Mouse (Mus musculus) embryonic facial prominence, embryonic 10.5 days (tissue): ENCODE data around the gene Hoxb9. TPM values are rescaled to one million over a fixed set of nuclear protein-coding genes. Genes with fewer than 3 reads are reported as not detected.

Experiments
- DNase-seq: peaks from one replicate; pipeline ENCODE4 v3.0.0-alpha.2; 2017; ENCODE audit warnings: low spot score
- H3K27ac ChIP-seq: fragments of 300-500 bp; sonication (generic); replicated peaks from 2 replicates; pipeline ENCODE4 v1.5.1; 2016; ENCODE audit warnings: mild to moderate bottlenecking
- H3K27me3 ChIP-seq: fragments of 300-500 bp; sonication (generic); replicated peaks from 2 replicates; pipeline ENCODE4 v1.6.1; 2016; ENCODE audit warnings: low read depth, mild to moderate bottlenecking; ENCODE audit not compliant: poor library complexity, severe bottlenecking
- H3K36me3 ChIP-seq: fragments of 300-500 bp; sonication (generic); replicated peaks from 2 replicates; pipeline ENCODE4 v1.6.1; 2016; ENCODE audit warnings: mild to moderate bottlenecking, moderate library complexity
- H3K4me1 ChIP-seq: fragments of 300-500 bp; sonication (generic); 2 replicates; pipeline ENCODE4 v1.6.1; 2016
- H3K4me3 ChIP-seq: fragments of 300-500 bp; sonication (generic); 2 replicates; pipeline ENCODE4 v1.5.1; 2016; ENCODE audit warnings: mild to moderate bottlenecking, moderate library complexity
- H3K9me3 ChIP-seq: fragments of 300-500 bp; sonication (generic); 2 replicates; pipeline ENCODE4 v1.6.1; 2016; ENCODE audit warnings: mild to moderate bottlenecking
- WGBS: fragments of 180-500 bp; shearing (Covaris S2); methylation state at CpG from one replicate; pipeline ENCODE4 v1.1.7; 2016; 5-methylcytosine and 5-hydroxymethylcytosine counted together
- polyA plus RNA-seq: library from polyadenylated mRNA; unstranded; fragments of >200 nt; fragmentation: Nextera tagmentation; extraction: Ambion mirVana; gene quantifications from 2 replicates; pipeline ENCODE4 v1.2.1, GENCODE M21; 2016

Hoxb9 gene
- not detected in 2 replicates for polyA plus RNA-seq

DNA sequence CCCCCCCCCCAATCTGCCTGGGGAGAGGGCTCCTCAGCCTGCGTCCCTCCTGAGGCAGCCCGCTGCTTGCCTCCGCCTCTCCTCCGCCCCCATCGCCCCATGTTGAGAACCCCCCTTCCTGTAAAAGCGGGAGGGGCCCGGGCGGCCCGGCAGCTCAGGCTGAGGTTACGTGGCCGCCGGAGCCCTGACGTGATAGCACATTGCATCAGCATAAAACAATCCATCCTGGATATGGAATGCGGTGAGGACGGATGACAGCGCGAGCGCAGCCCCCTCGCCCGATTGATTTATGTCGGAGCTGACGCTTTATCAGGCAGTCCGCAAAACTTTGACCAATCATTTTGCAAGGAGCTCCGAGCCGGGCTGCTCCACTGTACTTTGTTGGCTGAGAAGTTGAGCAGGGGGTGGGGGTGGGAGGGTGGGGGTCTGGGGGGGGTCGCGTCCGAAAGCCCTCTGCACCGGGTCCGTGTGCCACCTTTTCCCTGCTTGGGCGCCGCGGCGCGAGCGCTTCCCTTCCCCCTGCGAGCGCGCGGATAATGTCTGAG lies at the start of gene Hoxb9:
Gene Hoxb9, plus strand, starts transcription at position 462 of the 545 bp plus-strand sequence.
- H3K27ac ChIP-seq, result no peak within 1 kb of the TSS
- no peak for DNase-seq
- WGBS, result under 1% methylated on average over 40 of the region's 40 CpGs

DNA sequence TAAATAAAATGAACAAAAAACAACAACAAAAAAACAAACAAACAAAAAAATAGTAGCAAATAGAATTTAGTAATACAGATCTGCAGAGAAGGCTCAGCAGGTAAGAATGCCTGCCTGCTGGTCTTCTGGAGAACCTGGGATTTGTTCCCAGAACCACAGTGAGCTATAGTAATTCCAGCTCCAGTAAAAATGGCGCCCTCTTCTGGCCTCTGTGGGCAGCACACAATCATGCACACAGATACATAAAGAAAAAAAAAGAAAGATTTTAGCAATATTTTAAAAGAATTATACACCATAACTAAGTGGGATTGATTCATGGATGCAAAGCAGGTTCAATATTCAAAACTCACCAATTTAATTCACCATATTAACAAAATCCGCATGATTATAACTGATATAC lies 47.4 kb upstream of the Hoxb9 start:
- no peak for DNase-seq
- Histone ChIP-seq H3K27ac (no peak overlapping the region), H3K4me1 (no peaks in the 10 kb centered on the region), H3K36me3 (no peaks in the 10 kb centered on the region), H3K27me3 (peaks cover 17% of the 10 kb centered on the region; the same call in 1 of the 2 replicates), H3K4me3 (no peak overlapping the region), H3K9me3 (no peaks in the 10 kb centered on the region)
- WGBS, result 33% methylated on average over 2 of the region's 2 CpGs

More for the DNA sequence above, at the start of gene Hoxb9:
- Histone ChIP-seq H3K4me3 (peak within 1 kb of the TSS; percentile 6; the same call in 1 of the 2 replicates), H3K9me3 (no peaks in the 10 kb centered on the region), H3K4me1 (peaks cover 11% of the 10 kb centered on the region), H3K27me3 (peaks cover 100% of the 10 kb centered on the region), H3K36me3 (no peaks in the 10 kb centered on the region)

DNA sequence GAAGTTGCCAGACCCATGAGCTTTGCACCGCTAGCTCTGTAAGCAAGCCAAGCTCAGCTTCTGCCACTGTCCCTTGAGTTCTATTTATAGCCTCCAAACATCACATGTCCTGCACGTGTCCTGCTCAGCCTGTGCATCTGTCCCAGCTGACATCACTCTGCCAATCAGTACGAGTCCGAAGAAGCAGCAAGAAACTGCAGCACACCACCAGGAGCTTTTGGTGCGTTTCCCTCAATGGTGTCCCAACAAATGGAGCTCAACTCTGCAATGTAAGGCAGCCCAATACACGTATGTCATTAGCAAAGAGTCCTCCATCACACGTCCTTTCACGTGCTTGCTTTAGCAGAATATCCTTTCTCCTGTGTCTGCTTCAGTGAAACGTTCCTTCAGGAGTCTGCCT lies 43.6 kb upstream of the Hoxb9 start:
- no peak overlapping the region for H3K27ac ChIP-seq
- no peaks in the 10 kb centered on the region for H3K4me1 ChIP-seq
- no peaks in the 10 kb centered on the region for H3K9me3 ChIP-seq
- no peak for DNase-seq
- 79% methylated on average over 9 of the region's 9 CpGs for WGBS
- H3K4me3 ChIP-seq, result no peak overlapping the region
- H3K27me3 ChIP-seq, result peaks cover 14% of the 10 kb centered on the region; the same call in 1 of the 2 replicates
- no peaks in the 10 kb centered on the region for H3K36me3 ChIP-seq

DNA sequence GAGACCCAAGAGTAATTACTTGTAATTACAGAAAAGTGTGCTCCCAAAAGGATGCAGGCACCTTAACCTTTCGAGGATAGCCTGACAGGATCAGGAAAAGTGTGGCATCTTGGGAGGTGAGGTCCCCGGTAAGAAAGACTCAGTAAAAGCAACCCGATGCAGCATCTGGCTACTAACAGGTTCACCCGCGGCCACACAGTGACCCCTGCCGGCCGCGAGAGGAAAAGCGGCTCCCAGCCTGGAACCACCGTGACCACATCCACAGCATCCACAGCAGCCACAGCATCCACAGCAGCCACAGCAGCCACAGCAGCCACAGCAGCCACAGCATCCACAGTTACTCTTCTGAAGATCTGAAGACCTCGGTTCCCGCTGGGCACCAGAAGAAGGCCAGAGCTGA lies 36.4 kb upstream of the Hoxb9 start:
- WGBS, result 5% methylated on average over 12 of the region's 12 CpGs
- Histone ChIP-seq H3K27ac (no peak overlapping the region), H3K36me3 (no peaks in the 10 kb centered on the region), H3K4me1 (no peaks in the 10 kb centered on the region), H3K9me3 (no peaks in the 10 kb centered on the region), H3K4me3 (no peak overlapping the region), H3K27me3 (peaks cover 55% of the 10 kb centered on the region)
- peak; percentile 68 for DNase-seq

DNA sequence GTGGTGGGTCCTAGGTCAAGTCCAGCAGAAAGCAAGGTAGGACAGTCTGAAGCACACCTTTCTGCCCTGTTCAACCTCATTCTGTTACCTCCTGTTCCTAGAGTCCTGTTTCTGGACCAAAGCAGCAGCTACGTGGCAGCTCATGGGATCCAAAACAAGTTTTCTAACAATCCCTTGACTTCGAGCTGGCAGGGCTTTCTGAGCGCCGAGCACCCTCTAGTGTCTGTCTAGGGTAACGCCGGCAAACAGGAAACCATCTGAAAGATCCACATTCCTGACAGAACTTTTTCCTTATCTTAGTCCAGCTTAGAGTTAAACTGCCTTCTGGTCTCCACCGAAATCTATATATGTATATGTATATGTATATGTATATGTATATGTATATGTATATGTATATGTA lies 31.0 kb upstream of the Hoxb9 start:
- Histone ChIP-seq H3K9me3 (no peaks in the 10 kb centered on the region), H3K27me3 (peaks cover 58% of the 10 kb centered on the region)

DNA sequence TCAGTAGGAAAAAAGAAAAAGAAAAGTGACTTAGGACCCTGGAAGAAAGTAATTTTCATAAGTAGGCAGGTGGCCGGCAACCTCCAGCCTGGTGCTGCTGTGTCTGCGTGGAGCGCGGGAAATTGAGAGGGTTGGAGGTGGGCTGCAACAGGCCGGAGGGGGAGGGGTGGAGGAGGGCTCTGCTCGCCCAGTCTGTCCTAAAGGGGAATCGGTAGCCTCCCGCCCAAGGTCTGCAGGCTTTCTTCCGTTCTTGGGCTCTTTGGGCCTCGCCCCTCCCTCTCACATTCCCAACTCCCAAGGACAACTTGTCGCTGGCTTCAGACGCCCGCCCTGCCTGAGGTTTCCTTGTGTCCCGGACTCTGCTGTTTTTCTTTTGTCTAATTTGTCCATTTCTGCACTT lies 20.4 kb upstream of the Hoxb9 start:
- Histone ChIP-seq H3K4me1 (peaks cover 4% of the 10 kb centered on the region; the same call in 1 of the 2 replicates), H3K9me3 (no peaks in the 10 kb centered on the region), H3K4me3 (no peak overlapping the region), H3K27me3 (peaks cover 99% of the 10 kb centered on the region), H3K36me3 (no peaks in the 10 kb centered on the region), H3K27ac (no peak overlapping the region)
- DNase-seq, result peak; percentile 43
- under 1% methylated on average over 14 of the region's 14 CpGs for WGBS

More for the DNA sequence above, 31.0 kb upstream of the Hoxb9 start:
- DNase-seq, result peak; percentile 61
- H3K4me1 ChIP-seq, result no peaks in the 10 kb centered on the region
- H3K36me3 ChIP-seq, result no peaks in the 10 kb centered on the region
- H3K4me3 ChIP-seq, result no peak overlapping the region
- WGBS, result 3% methylated on average over 7 of the region's 7 CpGs
- H3K27ac ChIP-seq, result no peak overlapping the region

DNA sequence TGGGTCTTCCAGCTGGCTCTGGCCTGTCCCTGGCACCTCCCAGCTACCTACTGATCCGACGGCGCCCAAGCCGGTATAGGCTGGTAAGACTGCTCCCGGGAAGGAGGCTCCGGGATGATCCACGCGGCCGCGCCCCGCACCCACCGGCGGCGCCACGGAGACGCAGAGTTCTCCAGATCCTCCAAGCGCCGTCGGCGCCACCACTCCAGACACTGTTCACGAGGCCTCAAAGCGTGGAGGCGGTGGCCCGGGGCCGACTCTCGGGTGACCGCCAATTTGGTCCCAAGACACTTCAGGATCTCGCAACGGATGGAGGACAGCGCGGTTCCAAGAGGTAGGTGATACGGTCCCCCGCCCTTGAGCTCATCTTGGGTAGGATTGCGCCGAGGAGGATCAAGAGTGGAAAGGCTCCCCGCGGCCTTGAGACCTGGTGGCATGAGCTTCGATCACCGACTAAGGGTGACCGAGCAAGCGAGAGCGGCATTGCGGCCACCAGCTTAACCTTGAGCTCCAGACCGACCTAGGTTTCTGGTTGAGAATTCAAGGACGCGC lies 19.7 kb upstream of the Hoxb9 start:
- peaks cover 4% of the 10 kb centered on the region; the same call in 1 of the 2 replicates for H3K4me1 ChIP-seq
- H3K27me3 ChIP-seq, result peaks cover 100% of the 10 kb centered on the region
- WGBS, result 2% methylated on average over 46 of the region's 46 CpGs
- no peaks in the 10 kb centered on the region for H3K36me3 ChIP-seq
- DNase-seq, result peak; percentile 29
- no peaks in the 10 kb centered on the region for H3K9me3 ChIP-seq
- H3K27ac ChIP-seq, result no peak overlapping the region
- peak overlapping the region; percentile 16; the same call in 1 of the 2 replicates for H3K4me3 ChIP-seq

DNA sequence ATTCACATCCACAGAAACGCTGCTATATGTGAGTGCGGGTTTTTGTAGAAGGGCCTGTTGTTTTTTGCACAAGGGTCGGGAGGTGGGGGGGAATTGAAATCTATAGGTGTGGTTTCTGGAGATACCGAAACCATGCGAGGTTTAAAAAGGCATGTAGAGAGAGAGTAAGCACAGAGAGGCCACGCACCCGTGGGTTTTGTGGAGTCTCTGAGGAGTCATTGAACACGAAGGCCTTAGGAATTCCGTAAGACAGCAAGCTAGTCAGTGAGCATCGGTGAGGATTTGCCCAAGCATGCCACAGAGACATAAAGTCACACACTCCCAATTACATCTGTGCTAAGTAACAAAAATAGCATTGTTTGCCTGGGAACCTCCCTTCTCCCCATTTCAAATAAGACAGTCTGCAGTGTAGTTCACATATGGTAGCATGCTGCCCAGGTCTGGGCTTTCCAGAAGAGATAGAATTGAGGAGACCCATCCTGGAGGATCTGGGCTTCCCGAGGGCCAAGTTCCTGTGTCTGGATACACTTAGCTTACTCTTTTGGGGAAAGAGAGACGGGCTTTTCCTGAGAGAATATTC lies 18.6 kb upstream of the Hoxb9 start:
- H3K27me3 ChIP-seq, result peaks cover 100% of the 10 kb centered on the region
- no peaks in the 10 kb centered on the region for H3K36me3 ChIP-seq
- 2% methylated on average over 12 of the region's 12 CpGs for WGBS
- peak; percentile 15 for DNase-seq
- H3K4me3 ChIP-seq, result no peak overlapping the region
- no peak overlapping the region for H3K27ac ChIP-seq
- H3K9me3 ChIP-seq, result no peaks in the 10 kb centered on the region
- H3K4me1 ChIP-seq, result peaks cover 4% of the 10 kb centered on the region; the same call in 1 of the 2 replicates

DNA sequence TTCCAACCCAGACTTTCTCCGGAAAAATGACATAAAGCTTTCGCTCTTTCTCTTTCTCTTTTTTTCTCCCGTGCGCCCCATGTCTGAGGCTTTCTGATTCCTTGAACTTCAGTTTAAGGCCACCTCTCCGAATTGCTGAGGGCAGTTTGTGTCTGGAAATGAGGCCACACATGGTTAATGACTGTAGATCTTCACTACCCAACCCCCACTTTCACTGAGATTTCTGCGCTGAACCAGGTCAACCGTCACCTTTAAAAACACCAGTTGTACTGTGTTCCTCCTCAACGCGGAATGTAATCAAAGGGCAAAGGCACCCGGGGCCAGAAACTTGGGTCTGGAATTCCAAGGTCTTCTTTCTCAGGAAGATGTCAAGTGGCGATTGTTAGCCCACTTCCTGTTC lies 17.0 kb upstream of the Hoxb9 start:
- Histone ChIP-seq H3K4me3 (no peak overlapping the region), H3K9me3 (no peaks in the 10 kb centered on the region), H3K4me1 (peaks cover 4% of the 10 kb centered on the region; the same call in 1 of the 2 replicates), H3K27ac (no peak overlapping the region), H3K27me3 (peaks cover 100% of the 10 kb centered on the region), H3K36me3 (no peaks in the 10 kb centered on the region)
- DNase-seq, result peak; percentile 21
- 1% methylated on average over 11 of the region's 11 CpGs for WGBS

DNA sequence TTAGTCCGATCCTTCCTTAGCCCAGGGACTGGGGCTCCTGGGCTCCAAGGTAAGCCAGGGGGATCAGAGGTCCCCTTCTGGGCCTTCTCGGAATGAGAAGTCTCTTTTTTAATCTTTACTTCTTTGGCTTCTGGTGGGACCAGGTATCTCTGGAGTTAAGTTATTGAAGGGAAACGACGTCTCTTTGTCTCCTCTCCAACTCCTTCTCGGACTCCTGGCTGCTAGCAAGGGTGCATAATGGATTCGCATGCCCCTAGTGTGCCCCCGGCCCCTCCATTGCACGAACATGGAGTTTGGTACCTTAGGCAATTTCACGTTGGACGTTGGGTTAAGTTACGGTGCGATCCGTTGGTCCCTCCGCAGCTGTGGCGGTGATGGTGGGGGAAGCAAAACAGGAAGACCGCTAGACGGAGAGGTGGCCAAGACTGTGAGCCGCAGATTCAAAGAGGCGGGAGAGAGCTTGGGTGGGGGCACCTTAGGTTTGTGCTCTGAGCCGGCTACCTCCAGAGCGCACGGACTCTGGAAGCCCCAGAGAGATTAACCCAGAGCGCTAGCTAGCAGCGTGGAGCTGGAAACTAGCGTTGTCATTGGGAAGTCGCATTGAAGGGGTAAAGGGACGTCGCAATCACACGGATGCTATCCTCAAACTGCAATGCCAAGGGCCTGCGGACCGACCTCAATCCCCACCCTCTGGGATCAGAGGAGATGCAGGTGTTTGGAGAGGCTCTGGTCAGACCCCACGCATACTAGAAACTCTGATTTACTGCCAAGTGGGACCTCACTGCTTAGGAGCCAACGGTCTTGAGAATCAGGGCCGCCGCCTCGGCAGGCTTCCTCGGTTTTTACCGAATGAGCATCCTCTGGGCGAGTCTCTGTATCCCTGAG lies 15.9 kb upstream of the Hoxb9 start:
- WGBS, result 1% methylated on average over 39 of the region's 39 CpGs
- Histone ChIP-seq H3K4me3 (no peak overlapping the region), H3K4me1 (peaks cover 7% of the 10 kb centered on the region; the same call in 1 of the 2 replicates), H3K9me3 (no peaks in the 10 kb centered on the region), H3K27me3 (peaks cover 100% of the 10 kb centered on the region), H3K27ac (no peak overlapping the region), H3K36me3 (no peaks in the 10 kb centered on the region)
- peak; percentile 44 for DNase-seq

DNA sequence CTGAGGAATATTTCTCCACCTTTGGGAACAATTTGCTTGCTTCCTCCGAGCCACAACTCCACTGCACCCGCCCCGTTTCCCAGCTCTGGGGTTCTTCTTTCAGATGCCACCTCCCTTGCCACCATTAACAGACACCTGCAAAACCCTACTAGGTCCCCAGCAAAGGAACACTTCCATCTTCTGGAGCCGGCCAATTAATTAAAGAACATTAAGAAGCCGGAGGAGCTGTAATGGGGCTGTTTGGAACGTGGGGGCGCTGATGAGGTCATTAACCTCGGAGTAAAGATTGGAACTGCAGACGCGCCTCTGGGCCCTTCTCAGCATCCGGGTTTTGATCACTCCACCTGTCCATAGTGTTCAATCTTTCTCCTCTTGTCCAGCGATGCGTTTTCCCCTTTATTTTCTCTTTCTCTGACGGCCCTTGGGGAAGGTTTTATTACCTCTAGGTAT lies 15.2 kb upstream of the Hoxb9 start:
- peaks cover 4% of the 10 kb centered on the region; the same call in 1 of the 2 replicates for H3K4me1 ChIP-seq
- no peak for DNase-seq
- 2% methylated on average over 14 of the region's 14 CpGs for WGBS

DNA sequence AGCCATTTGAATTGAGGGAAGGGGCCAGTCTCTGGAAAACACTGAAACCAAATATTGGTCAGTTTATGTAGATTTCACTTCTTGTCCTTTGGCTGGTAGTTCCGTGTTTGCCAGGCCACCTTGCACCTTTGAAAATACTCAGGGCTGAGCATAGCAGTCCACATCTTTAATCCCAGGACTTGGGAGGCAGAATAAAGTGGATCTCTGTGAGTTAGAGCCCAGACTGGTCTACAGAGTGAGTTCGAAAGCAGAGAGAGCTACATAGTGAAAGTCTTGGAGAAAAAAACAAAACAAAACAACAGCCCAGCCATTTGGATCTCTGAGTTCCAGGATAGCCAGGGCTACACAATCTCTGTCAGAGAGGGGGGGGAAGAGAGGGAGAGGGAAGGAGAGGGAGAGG lies 14.1 kb upstream of the Hoxb9 start:
- no peak overlapping the region for H3K4me3 ChIP-seq
- peaks cover 100% of the 10 kb centered on the region for H3K27me3 ChIP-seq
- H3K27ac ChIP-seq, result no peak overlapping the region
- no peaks in the 10 kb centered on the region for H3K9me3 ChIP-seq
- WGBS, result 20% methylated on average over 2 of the region's 2 CpGs
- H3K4me1 ChIP-seq, result peaks cover 4% of the 10 kb centered on the region; the same call in 1 of the 2 replicates
- H3K36me3 ChIP-seq, result no peaks in the 10 kb centered on the region
- DNase-seq, result no peak

More for the DNA sequence above, 15.2 kb upstream of the Hoxb9 start:
- Histone ChIP-seq H3K27me3 (peaks cover 100% of the 10 kb centered on the region), H3K9me3 (no peaks in the 10 kb centered on the region), H3K4me3 (no peak overlapping the region), H3K36me3 (no peaks in the 10 kb centered on the region), H3K27ac (no peak overlapping the region)
